Mouse (Mus musculus): ENCODE measurements at regions not wholly inside any gene's neighbourhood (a gene's known extent, or its start where the extent isn't known, plus 50 kb on each side); places are given as distances from the start of the nearest gene placed in this dataset.

- no peak for DNase-seq (ENCODE audit: low spot score)
- no peaks in the 10 kb centered on the region for H3K36me3 ChIP-seq (ENCODE audit: control insufficient read depth, insufficient read depth, low read length)
- ATAC-seq (ENCODE audit: insufficient number of reproducible peaks, low FRiP score, low TSS enrichment, low read depth): no peak; the same call in 1 of the 2 replicates
- H3K9ac ChIP-seq (ENCODE audit: low read length): no peak overlapping the region
- no peak overlapping the region for H3K4me3 ChIP-seq (ENCODE audit: low read depth, low read length)
- H3K27ac ChIP-seq (replicated peaks; ENCODE audit: low read depth, low read length): no peak overlapping the region
- H3K27me3 ChIP-seq (ENCODE audit: control insufficient read depth, insufficient read depth, low read length): no peaks in the 10 kb centered on the region
- no peaks in the 10 kb centered on the region for H3K4me1 ChIP-seq (ENCODE audit: control insufficient read depth, insufficient read depth, low read length)
- H3K9me3 ChIP-seq (ENCODE audit: control insufficient read depth, low read length): no peaks in the 10 kb centered on the region
- no peak overlapping the region for H3K4me2 ChIP-seq (ENCODE audit: low read depth, severe bottlenecking)
- WGBS: 21% methylated on average over 5 of the region's 5 CpGs
These were observed 512.7 kb upstream of the Celf2 start for GRCm38 (mm10) chr2:8022043-8022442.

GRCm38 (mm10) chr2:8012826-8013225 is 503.5 kb upstream of the Celf2 start:
- 82% methylated on average over 6 of the region's 6 CpGs for WGBS
- Histone ChIP-seq H3K36me3 (ENCODE audit: control insufficient read depth, insufficient read depth, low read length) (no peaks in the 10 kb centered on the region), H3K27me3 (ENCODE audit: control insufficient read depth, insufficient read depth, low read length) (no peaks in the 10 kb centered on the region), H3K4me3 (ENCODE audit: low read depth, low read length) (no peak overlapping the region), H3K9ac (ENCODE audit: low read length) (no peak overlapping the region), H3K4me1 (ENCODE audit: control insufficient read depth, insufficient read depth, low read length) (no peaks in the 10 kb centered on the region), H3K4me2 (ENCODE audit: low read depth, severe bottlenecking) (no peak overlapping the region), H3K9me3 (ENCODE audit: control insufficient read depth, low read length) (no peaks in the 10 kb centered on the region), H3K27ac (replicated peaks; ENCODE audit: low read depth, low read length) (no peak overlapping the region)
- DNase-seq (ENCODE audit: low spot score) (no peak), ATAC-seq (ENCODE audit: insufficient number of reproducible peaks, low FRiP score, low TSS enrichment, low read depth) (no peak)

GRCm38 (mm10) chr2:7999444-7999843 is 490.1 kb upstream of the Celf2 start:
- ATAC-seq (ENCODE audit: insufficient number of reproducible peaks, low FRiP score, low TSS enrichment, low read depth): no peak

GRCm38 (mm10) chr2:7974471-7974870 is 465.1 kb upstream of the Celf2 start:
- Histone ChIP-seq H3K36me3 (ENCODE audit: control insufficient read depth, insufficient read depth, low read length) (no peaks in the 10 kb centered on the region), H3K4me1 (ENCODE audit: control insufficient read depth, insufficient read depth, low read length) (no peaks in the 10 kb centered on the region), H3K9me3 (ENCODE audit: control insufficient read depth, low read length) (no peaks in the 10 kb centered on the region), H3K4me2 (ENCODE audit: low read depth, severe bottlenecking) (no peak overlapping the region), H3K27me3 (ENCODE audit: control insufficient read depth, insufficient read depth, low read length) (no peaks in the 10 kb centered on the region), H3K27ac (replicated peaks; ENCODE audit: low read depth, low read length) (no peak overlapping the region), H3K9ac (ENCODE audit: low read length) (no peak overlapping the region), H3K4me3 (ENCODE audit: low read depth, low read length) (no peak overlapping the region)
- DNase-seq (ENCODE audit: low spot score): no peak
- ATAC-seq (ENCODE audit: insufficient number of reproducible peaks, low FRiP score, low TSS enrichment, low read depth): 0 out of 2 replicates have a peak, but pooled peaks have one; percentile 67

More at GRCm38 (mm10) chr2:7999444-7999843, 490.1 kb upstream of the Celf2 start:
- Histone ChIP-seq H3K9ac (ENCODE audit: low read length) (no peak overlapping the region), H3K4me1 (ENCODE audit: control insufficient read depth, insufficient read depth, low read length) (no peaks in the 10 kb centered on the region), H3K9me3 (ENCODE audit: control insufficient read depth, low read length) (no peaks in the 10 kb centered on the region), H3K4me2 (ENCODE audit: low read depth, severe bottlenecking) (no peak overlapping the region), H3K4me3 (ENCODE audit: low read depth, low read length) (no peak overlapping the region), H3K27me3 (ENCODE audit: control insufficient read depth, insufficient read depth, low read length) (no peaks in the 10 kb centered on the region), H3K27ac (replicated peaks; ENCODE audit: low read depth, low read length) (no peak overlapping the region), H3K36me3 (ENCODE audit: control insufficient read depth, insufficient read depth, low read length) (no peaks in the 10 kb centered on the region)
- no peak for DNase-seq (ENCODE audit: low spot score)
- WGBS: 93% methylated on average over 2 of the region's 2 CpGs

- no peak for DNase-seq (ENCODE audit: low spot score)
- no peaks in the 10 kb centered on the region for H3K9me3 ChIP-seq (ENCODE audit: control insufficient read depth, low read length)
- H3K36me3 ChIP-seq (ENCODE audit: control insufficient read depth, insufficient read depth, low read length): no peaks in the 10 kb centered on the region
- no peaks in the 10 kb centered on the region for H3K4me1 ChIP-seq (ENCODE audit: control insufficient read depth, insufficient read depth, low read length)
- no peak overlapping the region for H3K27ac ChIP-seq (replicated peaks; ENCODE audit: low read depth, low read length)
- no peak overlapping the region for H3K9ac ChIP-seq (ENCODE audit: low read length)
- no peaks in the 10 kb centered on the region for H3K27me3 ChIP-seq (ENCODE audit: control insufficient read depth, insufficient read depth, low read length)
- ATAC-seq (ENCODE audit: insufficient number of reproducible peaks, low FRiP score, low TSS enrichment, low read depth): no peak
- no peak overlapping the region for H3K4me3 ChIP-seq (ENCODE audit: low read depth, low read length)
- H3K4me2 ChIP-seq (ENCODE audit: low read depth, severe bottlenecking): no peak overlapping the region
These were observed 454.1 kb upstream of the Celf2 start for GRCm38 (mm10) chr2:7963456-7963855.

- DNase-seq (ENCODE audit: low spot score): no peak
- H3K4me3 ChIP-seq (ENCODE audit: low read depth, low read length): no peak overlapping the region
- H3K27ac ChIP-seq (replicated peaks; ENCODE audit: low read depth, low read length): no peak overlapping the region
- H3K4me1 ChIP-seq (ENCODE audit: control insufficient read depth, insufficient read depth, low read length): no peaks in the 10 kb centered on the region
- H3K36me3 ChIP-seq (ENCODE audit: control insufficient read depth, insufficient read depth, low read length): no peaks in the 10 kb centered on the region
- 67% methylated on average over 2 of the region's 2 CpGs for WGBS
- H3K9me3 ChIP-seq (ENCODE audit: control insufficient read depth, low read length): no peaks in the 10 kb centered on the region
- ATAC-seq (ENCODE audit: insufficient number of reproducible peaks, low FRiP score, low TSS enrichment, low read depth): no peak
- H3K9ac ChIP-seq (ENCODE audit: low read length): no peak overlapping the region
- no peak overlapping the region for H3K4me2 ChIP-seq (ENCODE audit: low read depth, severe bottlenecking)
- H3K27me3 ChIP-seq (ENCODE audit: control insufficient read depth, insufficient read depth, low read length): no peaks in the 10 kb centered on the region
These were observed 444.8 kb upstream of the Celf2 start for GRCm38 (mm10) chr2:7954210-7954609.

GRCm38 (mm10) chr2:7952846-7953245 is 443.5 kb upstream of the Celf2 start:
- Histone ChIP-seq H3K27ac (replicated peaks; ENCODE audit: low read depth, low read length) (no peak overlapping the region), H3K4me2 (ENCODE audit: low read depth, severe bottlenecking) (no peak overlapping the region), H3K27me3 (ENCODE audit: control insufficient read depth, insufficient read depth, low read length) (no peaks in the 10 kb centered on the region), H3K9ac (ENCODE audit: low read length) (no peak overlapping the region), H3K36me3 (ENCODE audit: control insufficient read depth, insufficient read depth, low read length) (no peaks in the 10 kb centered on the region), H3K4me1 (ENCODE audit: control insufficient read depth, insufficient read depth, low read length) (no peaks in the 10 kb centered on the region), H3K9me3 (ENCODE audit: control insufficient read depth, low read length) (no peaks in the 10 kb centered on the region), H3K4me3 (ENCODE audit: low read depth, low read length) (no peak overlapping the region)
- no peak for DNase-seq (ENCODE audit: low spot score)
- no peak for ATAC-seq (ENCODE audit: insufficient number of reproducible peaks, low FRiP score, low TSS enrichment, low read depth)
- 86% methylated on average over 2 of the region's 2 CpGs for WGBS

GRCm38 (mm10) chr2:7944946-7945345 is 435.6 kb upstream of the Celf2 start:
- H3K27me3 ChIP-seq (ENCODE audit: control insufficient read depth, insufficient read depth, low read length): no peaks in the 10 kb centered on the region
- ATAC-seq (ENCODE audit: insufficient number of reproducible peaks, low FRiP score, low TSS enrichment, low read depth): no peak
- H3K36me3 ChIP-seq (ENCODE audit: control insufficient read depth, insufficient read depth, low read length): no peaks in the 10 kb centered on the region
- H3K4me3 ChIP-seq (ENCODE audit: low read depth, low read length): no peak overlapping the region
- 52% methylated on average over 2 of the region's 2 CpGs for WGBS
- no peak for DNase-seq (ENCODE audit: low spot score)
- H3K9ac ChIP-seq (ENCODE audit: low read length): no peak overlapping the region
- no peaks in the 10 kb centered on the region for H3K4me1 ChIP-seq (ENCODE audit: control insufficient read depth, insufficient read depth, low read length)
- no peak overlapping the region for H3K4me2 ChIP-seq (ENCODE audit: low read depth, severe bottlenecking)
- H3K27ac ChIP-seq (replicated peaks; ENCODE audit: low read depth, low read length): no peak overlapping the region
- H3K9me3 ChIP-seq (ENCODE audit: control insufficient read depth, low read length): no peaks in the 10 kb centered on the region

- H3K4me1 ChIP-seq (ENCODE audit: control insufficient read depth, insufficient read depth, low read length): no peaks in the 10 kb centered on the region
- no peak overlapping the region for H3K27ac ChIP-seq (replicated peaks; ENCODE audit: low read depth, low read length)
- no peak overlapping the region for H3K9ac ChIP-seq (ENCODE audit: low read length)
- H3K27me3 ChIP-seq (ENCODE audit: control insufficient read depth, insufficient read depth, low read length): no peaks in the 10 kb centered on the region
- H3K36me3 ChIP-seq (ENCODE audit: control insufficient read depth, insufficient read depth, low read length): no peaks in the 10 kb centered on the region
- no peak overlapping the region for H3K4me3 ChIP-seq (ENCODE audit: low read depth, low read length)
- 88% methylated on average over 6 of the region's 6 CpGs for WGBS
- DNase-seq (ENCODE audit: low spot score) (no peak), ATAC-seq (ENCODE audit: insufficient number of reproducible peaks, low FRiP score, low TSS enrichment, low read depth) (no peak)
- no peak overlapping the region for H3K4me2 ChIP-seq (ENCODE audit: low read depth, severe bottlenecking)
- no peaks in the 10 kb centered on the region for H3K9me3 ChIP-seq (ENCODE audit: control insufficient read depth, low read length)
These were observed 424.3 kb upstream of the Celf2 start for GRCm38 (mm10) chr2:7933617-7934016.
